Mouse (Mus musculus) myocyte (in vitro differentiated cells): ENCODE data around the gene Slc29a1.

Experiments
- E2F4 ChIP-seq: IDR thresholded peaks from one replicate; pipeline ENCODE4 v1.6.1; 2011; ENCODE audit warnings: mild to moderate bottlenecking, control low read depth, moderate library complexity; ENCODE audit not compliant: insufficient read depth
- MAX ChIP-seq: IDR thresholded peaks from one replicate; pipeline ENCODE4 v1.6.1; 2011; ENCODE audit warnings: low read depth, mild to moderate bottlenecking, control low read depth
- MYOD1 ChIP-seq, 3 experiments: IDR thresholded peaks; one replicate each; pipeline ENCODE4 v1.6.1; 2011; ENCODE audit warnings: control low read depth in 2 of 3, low read depth in 2 of 3, mild to moderate bottlenecking in 2 of 3, moderate library complexity in 1 of 3; ENCODE audit not compliant: insufficient read length in 2 of 3, control insufficient read depth in 1 of 3
- MYOG ChIP-seq, 3 experiments: IDR thresholded peaks; one replicate each; pipeline ENCODE4 v1.6.1; 2011; ENCODE audit warnings: control low read depth in 2 of 3, low read depth in 2 of 3, mild to moderate bottlenecking in 2 of 3; ENCODE audit not compliant: insufficient read length in 2 of 3, control insufficient read depth in 1 of 3, insufficient read depth in 1 of 3
- POLR2A ChIP-seq: IDR thresholded peaks from one replicate; pipeline ENCODE4 v1.6.1; 2011; ENCODE audit warnings: low read depth, mild to moderate bottlenecking, control low read depth, moderate library complexity; ENCODE audit not compliant: insufficient read length
- SRF ChIP-seq: IDR thresholded peaks from one replicate; pipeline ENCODE4 v1.6.1; 2011; ENCODE audit warnings: low read depth; ENCODE audit not compliant: control insufficient read depth, insufficient read length
- TCF12 ChIP-seq: IDR thresholded peaks from one replicate; pipeline ENCODE4 v1.6.1; 2011; ENCODE audit warnings: mild to moderate bottlenecking, control low read depth; ENCODE audit not compliant: poor library complexity, insufficient read depth, severe bottlenecking
- TCF3 ChIP-seq: IDR thresholded peaks from one replicate; pipeline ENCODE4 v1.6.1; 2011; ENCODE audit warnings: low read depth, control low read depth; ENCODE audit not compliant: insufficient read length
- USF1 ChIP-seq: IDR thresholded peaks from one replicate; pipeline ENCODE4 v1.6.1; 2011; ENCODE audit warnings: low read depth, mild to moderate bottlenecking, control low read depth, moderate library complexity

DNA sequence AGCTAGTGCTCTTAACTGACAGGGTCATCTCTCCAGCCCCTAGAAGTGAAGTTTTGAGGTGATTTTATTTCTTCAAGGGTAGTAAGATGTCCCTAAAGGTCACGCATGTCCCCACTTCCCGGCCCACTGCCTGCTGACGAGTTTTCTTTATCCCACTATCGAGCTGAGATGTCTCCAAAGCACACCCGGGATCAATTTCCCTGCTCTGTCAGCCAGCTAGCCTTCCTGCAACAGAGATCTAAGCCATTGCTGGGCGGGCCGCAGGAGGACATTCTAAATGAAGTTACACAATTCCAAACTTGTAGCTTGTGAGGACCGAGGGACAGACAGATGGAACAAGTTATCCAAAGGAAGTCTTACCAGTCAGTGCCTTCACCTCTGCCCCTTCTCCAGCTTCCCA, 861 bp upstream of the Slc29a1 start:
- TF ChIP-seq POLR2A (no peak), MAX (no peak), USF1 (no peak), TCF12 (no peak), MYOD1 (IDR thresholded peaks at IDR 0.05; ENCODE audit: control insufficient read depth in 1 of 3, insufficient read length in 2 of 3, low read depth in 2 of 3) (no peak), E2F4 (no peak), MYOG (IDR thresholded peaks at IDR 0.05; ENCODE audit: control insufficient read depth in 1 of 3, insufficient read depth in 1 of 3, insufficient read length in 2 of 3, low read depth in 2 of 3) (no peak), SRF (no peak), TCF3 (no peak)
